Mouse (Mus musculus): ENCODE results near the gene Plk5. TPM values are rescaled to one million over a fixed set of nuclear protein-coding genes. Genes with fewer than 3 reads are reported as not detected.
A peak's percentile ranks its signal among the peaks of the same experiment; 100 is the strongest.

Plk5 gene
- polyA plus RNA-seq, 1 experiment = 5.9 TPM

DNA sequence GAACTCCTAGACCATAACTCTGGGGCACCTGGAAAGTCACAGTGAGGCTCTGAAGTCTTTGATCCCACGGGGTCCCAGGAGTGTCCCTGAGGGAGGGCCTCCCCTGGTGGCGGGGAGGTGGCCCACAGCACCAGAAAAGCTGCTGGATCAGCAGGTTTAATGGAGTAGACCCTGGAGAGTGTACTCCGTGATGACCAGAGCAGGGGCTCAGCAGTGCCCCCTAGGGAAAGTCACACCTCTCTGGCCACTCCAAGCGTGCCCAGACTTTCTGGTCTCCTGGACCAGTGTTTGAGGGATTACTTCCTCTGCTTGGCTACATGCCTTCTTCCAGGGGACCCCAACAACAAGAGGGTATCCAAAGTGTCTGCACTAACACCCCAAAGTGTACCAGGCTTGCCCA, 27.2 kb downstream of the Plk5 start:
- Histone ChIP-seq H3K27ac (ENCODE audit: insufficient read depth, low read depth, low read length) (no peak overlapping the region), H3K4me3 (ENCODE audit: low read depth, low read length) (no peak overlapping the region), H3K27me3 (ENCODE audit: control insufficient read depth, insufficient read depth, low read length) (no peaks in the 10 kb centered on the region), H3K36me3 (ENCODE audit: control insufficient read depth, insufficient read depth, low read length) (peaks cover 12% of the 10 kb centered on the region), H3K4me1 (ENCODE audit: control insufficient read depth, insufficient read depth, insufficient read length, low read length) (peaks cover 15% of the 10 kb centered on the region)
- no peak for TF ChIP-seq CTCF (IDR thresholded peaks at IDR 0.05; ENCODE audit: extremely low read depth, insufficient read length, insufficient replicate concordance, low read depth, low read length)
- no peak for TF ChIP-seq POLR2A (IDR thresholded peaks at IDR 0.05; ENCODE audit: low read depth, low read length)
- 72% methylated on average over 4 of the region's 4 CpGs for WGBS

DNA sequence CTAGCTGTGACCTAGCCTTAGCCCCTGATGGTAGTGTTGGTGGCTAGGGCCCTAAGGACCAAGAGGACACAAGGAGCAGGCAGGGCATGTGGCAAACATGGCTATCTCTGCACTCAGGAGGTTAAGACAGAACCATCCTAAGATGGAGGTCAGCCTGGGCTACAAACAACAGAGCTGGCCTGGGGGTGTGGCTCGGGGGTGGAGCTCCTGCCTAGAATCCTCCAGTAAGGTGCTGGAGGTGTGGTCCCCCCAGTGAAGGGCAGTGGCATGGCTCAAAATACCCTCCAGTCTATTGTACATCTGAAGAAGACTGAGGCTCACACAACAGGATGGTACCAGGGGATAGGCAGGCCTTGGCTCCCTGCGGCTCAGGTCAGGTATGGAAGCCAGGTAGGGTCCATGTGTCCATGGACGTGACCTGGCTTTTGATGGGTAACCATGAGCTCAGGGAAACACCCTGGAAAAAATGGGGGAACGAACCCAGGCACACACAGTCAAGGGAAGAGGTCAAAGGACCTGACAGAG, 27.9 kb downstream of the Plk5 start:
- Histone ChIP-seq H3K27ac (ENCODE audit: insufficient read depth, low read depth, low read length) (no peak overlapping the region), H3K4me3 (ENCODE audit: low read depth, low read length) (no peak overlapping the region), H3K36me3 (ENCODE audit: control insufficient read depth, insufficient read depth, low read length) (peaks cover 12% of the 10 kb centered on the region), H3K27me3 (ENCODE audit: control insufficient read depth, insufficient read depth, low read length) (no peaks in the 10 kb centered on the region), H3K4me1 (ENCODE audit: control insufficient read depth, insufficient read depth, insufficient read length, low read length) (peaks cover 18% of the 10 kb centered on the region)
- TF ChIP-seq CTCF (IDR thresholded peaks at IDR 0.05; ENCODE audit: extremely low read depth, insufficient read length, insufficient replicate concordance, low read depth, low read length) (no peak), POLR2A (IDR thresholded peaks at IDR 0.05; ENCODE audit: low read depth, low read length) (no peak)
- 82% methylated on average over 4 of the region's 4 CpGs for whole genome bisulfite sequencing

DNA sequence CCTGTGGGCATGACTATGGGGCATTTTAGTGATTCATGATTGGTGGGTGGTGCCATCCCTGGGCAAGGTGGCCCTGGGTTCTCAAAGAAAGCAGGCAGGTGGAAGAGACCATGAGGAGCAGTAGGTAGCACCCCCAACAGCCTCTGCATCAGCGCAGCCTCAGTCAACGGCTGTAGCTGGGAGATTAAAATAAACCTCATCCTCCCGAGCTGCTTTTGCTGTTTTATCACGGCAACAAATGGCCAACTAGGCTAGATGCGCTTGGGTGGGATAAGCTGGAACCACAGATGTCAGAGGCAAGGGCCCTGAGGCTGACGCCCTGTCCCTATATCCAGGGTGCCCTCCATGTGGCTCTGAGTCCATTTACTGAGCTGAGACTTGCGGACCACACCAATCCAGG, 28.4 kb downstream of the Plk5 start:
- no peaks in the 10 kb centered on the region for H3K27me3 ChIP-seq (ENCODE audit: control insufficient read depth, insufficient read depth, low read length)
- H3K4me1 ChIP-seq (ENCODE audit: control insufficient read depth, insufficient read depth, insufficient read length, low read length) = peaks cover 18% of the 10 kb centered on the region
- H3K4me3 ChIP-seq (ENCODE audit: low read depth, low read length) = no peak overlapping the region
- no peak overlapping the region for H3K27ac ChIP-seq (ENCODE audit: insufficient read depth, low read depth, low read length)
- TF ChIP-seq POLR2A (IDR thresholded peaks at IDR 0.05; ENCODE audit: low read depth, low read length) = no peak
- TF ChIP-seq CTCF (IDR thresholded peaks at IDR 0.05; ENCODE audit: extremely low read depth, insufficient read length, insufficient replicate concordance, low read depth, low read length) = no peak
- 85% methylated on average over 7 of the region's 7 CpGs for WGBS
- H3K36me3 ChIP-seq (ENCODE audit: control insufficient read depth, insufficient read depth, low read length) = peaks cover 12% of the 10 kb centered on the region

DNA sequence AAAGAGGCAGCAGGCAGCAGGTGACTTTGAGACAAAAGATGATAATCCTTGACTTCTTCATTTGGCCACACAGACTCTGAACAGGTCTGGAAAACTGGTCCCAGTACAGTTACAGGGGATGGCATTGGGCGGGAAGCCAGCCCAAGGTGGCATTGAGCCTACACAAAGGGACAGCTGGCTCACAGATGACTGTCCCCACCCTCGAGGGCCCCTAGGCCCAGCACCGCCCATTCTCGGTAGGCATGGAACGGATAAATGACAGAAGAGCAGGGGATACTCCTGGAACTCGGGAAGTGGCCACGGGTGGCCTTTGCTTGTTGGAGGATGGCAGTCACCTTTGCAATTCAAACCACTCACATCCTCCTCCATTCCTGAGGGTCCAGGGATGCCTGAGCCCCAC, 29.1 kb downstream of the Plk5 start:
- Histone ChIP-seq H3K27ac (ENCODE audit: insufficient read depth, low read depth, low read length) (no peak overlapping the region), H3K4me3 (ENCODE audit: low read depth, low read length) (peak overlapping the region; percentile 61; the same call in 1 of the 2 replicates)
- no peak for TF ChIP-seq POLR2A (IDR thresholded peaks at IDR 0.05; ENCODE audit: low read depth, low read length)
- no peak for TF ChIP-seq CTCF (IDR thresholded peaks at IDR 0.05; ENCODE audit: extremely low read depth, insufficient read length, insufficient replicate concordance, low read depth, low read length)

DNA sequence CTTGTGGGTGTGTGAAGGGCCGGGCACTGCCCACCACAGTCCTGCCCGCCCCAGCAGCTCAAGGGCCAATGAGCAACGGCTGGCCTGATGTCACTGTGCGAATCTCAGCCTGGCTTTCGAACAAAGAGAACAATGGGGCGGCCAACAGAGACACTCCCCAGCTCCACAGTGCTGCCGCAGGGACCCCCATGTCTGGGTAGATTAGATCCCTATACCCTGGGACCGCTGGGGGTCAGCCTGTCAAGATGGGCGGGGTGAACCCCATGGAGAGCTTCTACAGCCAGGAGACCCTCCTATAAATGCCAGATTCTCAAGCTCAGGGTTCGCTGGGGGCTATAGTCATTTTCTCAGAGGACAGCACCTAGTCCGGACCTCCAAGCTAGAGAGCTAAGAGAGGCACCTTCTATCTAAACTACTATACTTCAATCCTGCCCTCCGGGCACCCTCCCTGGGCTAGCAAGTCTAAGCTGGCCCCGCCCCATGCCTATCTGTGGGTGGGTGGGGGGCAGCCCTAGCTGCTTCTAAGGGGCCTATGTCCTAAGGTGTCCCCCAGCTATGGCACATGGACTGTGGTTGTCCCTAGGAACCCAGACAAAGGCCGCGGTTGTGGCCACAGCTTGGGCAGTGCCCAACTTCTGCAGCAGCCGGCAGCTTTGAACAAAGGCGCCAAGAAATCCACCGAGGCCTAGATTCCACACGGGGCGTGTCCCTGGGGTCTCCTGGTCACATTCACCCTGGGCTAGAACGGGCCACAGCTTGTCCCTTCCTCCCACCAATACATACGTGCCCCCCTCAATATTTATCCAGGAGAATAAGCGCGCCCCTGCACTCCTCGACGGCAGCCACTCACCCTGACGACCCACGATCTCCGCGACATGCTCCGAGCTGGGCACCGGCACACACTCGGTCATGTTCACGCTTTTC, 29.8 kb downstream of the Plk5 start:
- peaks cover 18% of the 10 kb centered on the region for H3K4me1 ChIP-seq (ENCODE audit: control insufficient read depth, insufficient read depth, insufficient read length, low read length)
- H3K27me3 ChIP-seq (ENCODE audit: control insufficient read depth, insufficient read depth, low read length) = no peaks in the 10 kb centered on the region
- H3K36me3 ChIP-seq (ENCODE audit: control insufficient read depth, insufficient read depth, low read length) = peaks cover 9% of the 10 kb centered on the region
- TF ChIP-seq POLR2A (IDR thresholded peaks at IDR 0.05; ENCODE audit: low read depth, low read length) (no peak), CTCF (IDR thresholded peaks at IDR 0.05; ENCODE audit: extremely low read depth, insufficient read length, insufficient replicate concordance, low read depth, low read length) (no peak)
- peak overlapping the region; percentile 61 for H3K4me3 ChIP-seq (ENCODE audit: low read depth, low read length)
- 6% methylated on average over 34 of the region's 34 CpGs for WGBS
- H3K27ac ChIP-seq (ENCODE audit: insufficient read depth, low read depth, low read length) = no peak overlapping the region

More for the DNA sequence above, 29.1 kb downstream of the Plk5 start:
- H3K36me3 ChIP-seq (ENCODE audit: control insufficient read depth, insufficient read depth, low read length) = peaks cover 12% of the 10 kb centered on the region
- WGBS = 40% methylated on average over 7 of the region's 7 CpGs
- peaks cover 18% of the 10 kb centered on the region for H3K4me1 ChIP-seq (ENCODE audit: control insufficient read depth, insufficient read depth, insufficient read length, low read length)
- no peaks in the 10 kb centered on the region for H3K27me3 ChIP-seq (ENCODE audit: control insufficient read depth, insufficient read depth, low read length)

DNA sequence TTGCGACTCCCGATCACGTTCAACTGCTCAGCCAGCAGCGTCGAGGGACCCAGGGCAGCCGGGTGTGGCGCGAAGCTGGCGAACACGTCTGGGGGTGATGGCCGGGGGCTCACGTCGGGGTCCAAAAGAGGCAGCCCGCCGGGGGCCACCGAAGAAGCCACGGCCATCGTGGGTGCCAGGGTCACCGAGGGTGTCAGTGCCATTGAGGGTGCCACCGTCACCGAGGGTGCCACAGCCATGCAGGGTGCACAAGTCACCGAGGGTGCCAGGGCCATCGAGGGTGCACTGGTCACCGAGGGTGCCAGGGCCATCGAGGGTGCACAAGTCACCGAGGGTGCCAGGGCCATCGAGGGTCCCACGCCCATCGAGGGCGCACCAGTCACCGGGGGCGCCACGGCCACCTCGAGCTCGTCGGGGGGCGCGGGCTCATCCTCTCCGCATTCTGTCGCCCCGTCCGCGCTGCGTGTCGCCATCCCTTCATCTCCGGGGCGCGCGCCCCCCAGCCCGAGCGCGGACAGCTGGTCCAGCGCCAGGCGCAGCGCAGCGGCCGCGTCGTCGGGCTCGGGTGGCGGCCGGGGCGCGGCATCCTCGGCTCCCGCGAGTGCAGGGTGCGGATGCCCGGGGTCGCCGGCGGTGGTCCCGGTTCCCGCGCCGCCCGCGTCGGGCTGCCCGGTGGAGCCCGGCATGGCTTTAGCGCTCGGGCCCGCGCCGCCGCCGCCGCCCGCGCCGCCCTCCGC, 30.6 kb downstream of the Plk5 start:
- no peak for TF ChIP-seq POLR2A (IDR thresholded peaks at IDR 0.05; ENCODE audit: low read depth, low read length)
- TF ChIP-seq CTCF (IDR thresholded peaks at IDR 0.05; ENCODE audit: extremely low read depth, insufficient read length, insufficient replicate concordance, low read depth, low read length) = no peak
- no peaks in the 10 kb centered on the region for H3K27me3 ChIP-seq (ENCODE audit: control insufficient read depth, insufficient read depth, low read length)
- WGBS = 1% methylated on average over 94 of the region's 94 CpGs
- peaks cover 18% of the 10 kb centered on the region for H3K4me1 ChIP-seq (ENCODE audit: control insufficient read depth, insufficient read depth, insufficient read length, low read length)
- peak overlapping the region; percentile 61 for H3K4me3 ChIP-seq (ENCODE audit: low read depth, low read length)
- H3K36me3 ChIP-seq (ENCODE audit: control insufficient read depth, insufficient read depth, low read length) = peaks cover 7% of the 10 kb centered on the region; the same call in 1 of the 2 replicates
- H3K27ac ChIP-seq (ENCODE audit: insufficient read depth, low read depth, low read length) = no peak overlapping the region
